Mouse (Mus musculus) liver, embryonic 12.5 days (tissue): Measurements from ENCODE around the gene Gcdh. TPM values are rescaled to one million over a fixed set of nuclear protein-coding genes. Genes with fewer than 3 reads are reported as not detected.

Source experiments
- ATAC-seq: fragments of 200-750 bp; cut with Nextera tagmentation; 2 replicates; pipeline ENCODE4 v1.8.0; 2017; ENCODE audit warnings: moderate number of reproducible peaks, mild to moderate bottlenecking, moderate library complexity
- H3K27ac ChIP-seq: fragments of 300-500 bp; sonication (generic); 2 replicates; pipeline ENCODE4 v1.5.1; 2016; ENCODE audit warnings: mild to moderate bottlenecking
- H3K27me3 ChIP-seq: fragments of 300-500 bp; sonication (generic); replicated peaks from 2 replicates; pipeline ENCODE4 v1.6.1; 2016; ENCODE audit warnings: mild to moderate bottlenecking, moderate library complexity
- H3K36me3 ChIP-seq: fragments of 300-500 bp; sonication (generic); 2 replicates; pipeline ENCODE4 v1.6.1; 2016; ENCODE audit warnings: mild to moderate bottlenecking, moderate library complexity
- H3K4me1 ChIP-seq: fragments of 300-500 bp; sonication (generic); 2 replicates; pipeline ENCODE4 v1.6.1; 2016
- H3K4me2 ChIP-seq: fragments of 300-500 bp; sonication (generic); 2 replicates; pipeline ENCODE4 v1.6.1; 2016; ENCODE audit warnings: mild to moderate bottlenecking, moderate library complexity
- H3K4me3 ChIP-seq: fragments of 300-500 bp; sonication (generic); 2 replicates; pipeline ENCODE4 v1.5.1; 2016; ENCODE audit warnings: mild to moderate bottlenecking, moderate library complexity
- H3K9ac ChIP-seq: fragments of 300-500 bp; sonication (generic); 2 replicates; pipeline ENCODE4 v1.6.1; 2016; ENCODE audit warnings: mild to moderate bottlenecking, moderate library complexity
- H3K9me3 ChIP-seq: fragments of 300-500 bp; sonication (generic); replicated peaks from 2 replicates; pipeline ENCODE4 v1.6.1; 2016; ENCODE audit warnings: mild to moderate bottlenecking, moderate library complexity
- WGBS: fragments of 180-500 bp; shearing (Covaris S2); methylation state at CpG from one replicate; pipeline ENCODE4 v1.1.7; 2016; ENCODE audit not compliant: insufficient replicate concordance; 5-methylcytosine and 5-hydroxymethylcytosine counted together
- polyA plus RNA-seq: library from polyadenylated mRNA; unstranded; fragments of >200 nt; fragmentation: Nextera tagmentation; extraction: Ambion mirVana; gene quantifications from 2 replicates; pipeline ENCODE4 v1.2.1, GENCODE M21; 2016

Gene Gcdh
- 41.1 and 44.3 TPM in 2 replicates for polyA plus RNA-seq

- H3K27ac ChIP-seq: peak within 1 kb of the TSS; percentile 82
- peaks cover 45% of the 10 kb centered on the region for H3K4me1 ChIP-seq
These were observed at the start of gene Gcdh for GRCm38 (mm10) chr8:84893709-84894134. TSS of gene Gcdh (minus strand) at chr8:84893921.

GRCm38 (mm10) chr8:84937620-84938485 lies 44.1 kb upstream of the Gcdh start:
- no peak for ATAC-seq
- H3K9ac ChIP-seq: no peak overlapping the region
- H3K4me2 ChIP-seq: peak overlapping the region; percentile 82
- H3K36me3 ChIP-seq: no peaks in the 10 kb centered on the region
- H3K4me3 ChIP-seq: 0 out of 2 replicates have a peak overlapping the region, but pooled peaks have one; percentile 55
- H3K27ac ChIP-seq: no peak overlapping the region
- peaks cover 96% of the 10 kb centered on the region for H3K27me3 ChIP-seq
- no peaks in the 10 kb centered on the region for H3K9me3 ChIP-seq
- WGBS: 47% methylated on average over 13 of the region's 13 CpGs
- H3K4me1 ChIP-seq: peaks cover 38% of the 10 kb centered on the region

More at GRCm38 (mm10) chr8:84893709-84894134, at the start of gene Gcdh:
- peak; percentile 96 for ATAC-seq
- Histone ChIP-seq H3K9ac (peak within 1 kb of the TSS; percentile 83), H3K36me3 (peaks cover 34% of the 10 kb centered on the region), H3K9me3 (no peaks in the 10 kb centered on the region), H3K4me2 (peak within 1 kb of the TSS; percentile 85), H3K4me3 (peak within 1 kb of the TSS; percentile 80), H3K27me3 (no peaks in the 10 kb centered on the region)
- under 1% methylated on average over 11 of the region's 11 CpGs for WGBS

DNA sequence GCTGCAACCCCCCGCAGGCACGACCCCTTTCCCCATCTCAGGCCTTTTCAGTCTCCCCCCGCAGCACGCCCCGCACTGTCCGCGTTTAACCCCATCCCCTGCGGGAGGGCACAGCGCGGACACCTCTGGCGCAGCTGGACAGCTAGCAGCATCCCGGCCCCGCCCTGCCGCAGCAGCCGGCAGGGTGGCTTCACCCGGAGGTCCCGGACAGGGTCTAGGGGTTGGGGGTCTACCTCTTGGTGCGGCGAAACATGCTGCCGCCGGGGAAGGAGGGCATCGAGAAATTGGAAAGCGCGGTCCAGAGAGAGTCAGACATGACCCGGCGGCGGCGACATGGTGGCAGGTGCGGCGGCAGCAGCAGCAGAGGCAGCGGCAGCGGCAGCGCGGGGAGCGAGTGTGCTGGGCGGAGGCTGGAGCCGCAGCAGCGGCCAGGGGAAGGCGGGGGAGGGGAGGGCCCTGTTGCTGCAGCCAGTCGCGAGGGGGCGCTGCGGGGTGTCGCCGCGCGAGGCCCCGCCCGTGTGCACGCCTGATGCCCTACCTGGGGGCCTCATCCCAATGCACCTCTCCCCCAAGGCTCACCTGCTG lies 43.3 kb upstream of the Gcdh start, which contains the start of gene Mast1:
TSS of gene Mast1 (minus strand) at position 398 of the 585 bp plus-strand sequence.
- Histone ChIP-seq H3K9ac (0 out of 2 replicates have a peak within 1 kb of the TSS, but pooled peaks have one; percentile 32), H3K4me3 (peak within 1 kb of the TSS; percentile 55)
- WGBS: 4% methylated on average over 50 of the region's 50 CpGs

DNA sequence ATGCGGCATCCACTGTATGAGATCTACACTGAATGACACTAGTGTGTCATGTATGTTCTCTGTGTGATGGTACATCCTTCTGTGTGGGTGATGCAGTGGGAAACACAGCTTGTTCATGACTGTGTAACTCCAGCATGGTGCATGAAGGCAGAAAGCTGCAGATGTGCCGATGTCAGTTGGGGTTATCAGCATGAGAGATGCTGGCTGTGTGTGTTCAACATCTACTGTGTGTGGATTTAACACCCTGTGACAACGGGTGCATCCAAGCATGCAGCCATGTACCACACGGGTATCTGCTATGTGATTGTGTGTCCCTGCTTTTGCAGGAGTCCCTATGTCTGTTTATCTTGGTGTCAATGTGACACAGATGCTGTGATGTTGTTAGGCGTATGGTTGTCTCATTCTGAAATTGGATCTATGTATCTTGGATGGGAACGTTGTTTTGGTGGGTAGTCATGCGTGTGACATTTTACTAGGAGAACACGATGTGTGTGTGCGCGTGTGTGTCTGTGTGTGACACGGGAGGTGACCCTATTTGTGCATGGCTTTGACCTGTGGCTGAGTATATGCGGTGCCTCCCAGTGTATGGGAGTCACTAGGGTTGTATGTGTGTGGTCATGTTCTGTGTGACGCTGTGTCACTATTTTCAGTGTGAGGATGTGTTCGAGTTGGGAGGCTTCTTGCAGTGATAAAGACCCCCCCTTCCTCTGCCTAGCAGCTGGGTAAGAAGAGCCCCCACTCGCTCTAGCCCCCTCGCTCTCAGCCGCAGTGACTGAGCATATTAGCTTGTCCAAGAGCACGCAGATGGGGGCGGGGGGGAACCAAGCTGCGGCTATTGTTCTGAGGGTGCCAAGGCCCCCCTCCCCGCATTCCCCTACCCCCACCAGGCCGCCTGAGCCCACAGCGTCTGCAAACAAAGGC lies 42.6 kb upstream of the Gcdh start:
- Histone ChIP-seq H3K27me3 (peaks cover 99% of the 10 kb centered on the region), H3K9me3 (no peaks in the 10 kb centered on the region), H3K27ac (no peak overlapping the region), H3K4me1 (peaks cover 38% of the 10 kb centered on the region), H3K9ac (no peak overlapping the region), H3K4me3 (peak overlapping the region; percentile 55), H3K4me2 (peak overlapping the region; percentile 82), H3K36me3 (no peaks in the 10 kb centered on the region)
- peak; percentile 12; the same call in 1 of the 2 replicates for ATAC-seq
- WGBS: 21% methylated on average over 23 of the region's 23 CpGs

More for the DNA sequence above, 43.3 kb upstream of the Gcdh start, which contains the start of gene Mast1:
- peaks cover 38% of the 10 kb centered on the region for H3K4me1 ChIP-seq
- peaks cover 99% of the 10 kb centered on the region for H3K27me3 ChIP-seq
- peak; percentile 73 for ATAC-seq
- H3K27ac ChIP-seq: no peak within 1 kb of the TSS
- H3K9me3 ChIP-seq: no peaks in the 10 kb centered on the region
- no peaks in the 10 kb centered on the region for H3K36me3 ChIP-seq
- peak within 1 kb of the TSS; percentile 82 for H3K4me2 ChIP-seq

- Histone ChIP-seq H3K4me2 (no peak overlapping the region), H3K9ac (no peak overlapping the region), H3K4me3 (no peak overlapping the region), H3K4me1 (peaks cover 38% of the 10 kb centered on the region), H3K27ac (no peak overlapping the region), H3K9me3 (no peaks in the 10 kb centered on the region), H3K27me3 (peaks cover 99% of the 10 kb centered on the region), H3K36me3 (no peaks in the 10 kb centered on the region)
- WGBS: 4% methylated on average over 14 of the region's 14 CpGs
- ATAC-seq: no peak
These were observed 41.8 kb upstream of the Gcdh start for GRCm38 (mm10) chr8:84935489-84935888.

DNA sequence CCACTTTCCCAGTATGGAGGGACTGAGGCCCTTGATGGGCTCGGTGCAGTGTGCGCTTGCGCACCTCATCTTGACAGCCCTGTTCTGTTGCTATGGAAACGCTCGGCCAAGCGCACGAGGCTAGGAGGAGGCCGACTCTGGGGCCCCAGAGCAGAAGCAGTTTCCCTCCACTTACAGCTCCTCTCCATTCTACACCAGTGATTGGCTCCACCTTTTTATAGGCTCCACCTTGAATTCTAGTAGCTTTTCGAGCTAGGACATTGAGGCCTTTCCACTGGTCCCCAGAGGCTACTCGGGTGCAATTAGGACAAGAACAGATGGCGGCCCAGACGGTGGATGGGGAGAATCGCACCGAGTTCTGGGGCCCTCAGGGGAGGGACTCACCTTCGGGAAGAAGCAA lies 41.1 kb upstream of the Gcdh start:
- Histone ChIP-seq H3K4me3 (no peak overlapping the region), H3K27ac (no peak overlapping the region), H3K9ac (no peak overlapping the region), H3K4me1 (peaks cover 38% of the 10 kb centered on the region), H3K9me3 (no peaks in the 10 kb centered on the region), H3K36me3 (no peaks in the 10 kb centered on the region), H3K4me2 (0 out of 2 replicates have a peak overlapping the region, but pooled peaks have one; percentile 0), H3K27me3 (peaks cover 99% of the 10 kb centered on the region)
- ATAC-seq: no peak
- 5% methylated on average over 15 of the region's 15 CpGs for WGBS

- no peak for ATAC-seq
- no peaks in the 10 kb centered on the region for H3K36me3 ChIP-seq
- H3K4me3 ChIP-seq: no peak overlapping the region
These were observed 40.2 kb upstream of the Gcdh start for GRCm38 (mm10) chr8:84933767-84934559.

DNA sequence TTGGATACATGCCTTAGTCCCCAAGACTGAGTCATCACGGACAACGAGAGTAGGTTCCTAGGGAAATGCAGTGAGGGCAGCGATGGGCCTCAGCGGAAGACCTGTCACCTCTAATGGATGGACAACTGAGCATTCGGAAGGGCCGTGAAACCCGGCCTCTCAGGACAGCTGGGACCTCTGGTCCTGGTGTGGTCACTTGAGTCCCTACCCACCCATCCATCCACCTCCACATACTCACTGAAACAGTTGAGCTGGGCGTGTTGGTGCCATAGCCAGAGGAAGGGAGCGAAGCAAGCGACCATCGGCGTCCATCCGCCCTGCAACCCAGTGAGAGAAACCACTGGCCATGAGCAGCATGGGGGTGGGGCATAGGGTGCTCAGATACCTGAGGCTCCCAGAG lies 36.9 kb upstream of the Gcdh start:
- Histone ChIP-seq H3K36me3 (no peaks in the 10 kb centered on the region), H3K4me2 (no peak overlapping the region), H3K9me3 (no peaks in the 10 kb centered on the region), H3K4me1 (peaks cover 23% of the 10 kb centered on the region), H3K4me3 (no peak overlapping the region), H3K9ac (no peak overlapping the region), H3K27me3 (peaks cover 95% of the 10 kb centered on the region), H3K27ac (no peak overlapping the region)
- WGBS: 72% methylated on average over 13 of the region's 13 CpGs
- no peak for ATAC-seq

More at GRCm38 (mm10) chr8:84933767-84934559, 40.2 kb upstream of the Gcdh start:
- no peaks in the 10 kb centered on the region for H3K9me3 ChIP-seq
- H3K27ac ChIP-seq: no peak overlapping the region
- peaks cover 41% of the 10 kb centered on the region for H3K4me1 ChIP-seq
- peaks cover 99% of the 10 kb centered on the region for H3K27me3 ChIP-seq
- no peak overlapping the region for H3K9ac ChIP-seq
- H3K4me2 ChIP-seq: no peak overlapping the region
- 69% methylated on average over 16 of the region's 16 CpGs for WGBS

DNA sequence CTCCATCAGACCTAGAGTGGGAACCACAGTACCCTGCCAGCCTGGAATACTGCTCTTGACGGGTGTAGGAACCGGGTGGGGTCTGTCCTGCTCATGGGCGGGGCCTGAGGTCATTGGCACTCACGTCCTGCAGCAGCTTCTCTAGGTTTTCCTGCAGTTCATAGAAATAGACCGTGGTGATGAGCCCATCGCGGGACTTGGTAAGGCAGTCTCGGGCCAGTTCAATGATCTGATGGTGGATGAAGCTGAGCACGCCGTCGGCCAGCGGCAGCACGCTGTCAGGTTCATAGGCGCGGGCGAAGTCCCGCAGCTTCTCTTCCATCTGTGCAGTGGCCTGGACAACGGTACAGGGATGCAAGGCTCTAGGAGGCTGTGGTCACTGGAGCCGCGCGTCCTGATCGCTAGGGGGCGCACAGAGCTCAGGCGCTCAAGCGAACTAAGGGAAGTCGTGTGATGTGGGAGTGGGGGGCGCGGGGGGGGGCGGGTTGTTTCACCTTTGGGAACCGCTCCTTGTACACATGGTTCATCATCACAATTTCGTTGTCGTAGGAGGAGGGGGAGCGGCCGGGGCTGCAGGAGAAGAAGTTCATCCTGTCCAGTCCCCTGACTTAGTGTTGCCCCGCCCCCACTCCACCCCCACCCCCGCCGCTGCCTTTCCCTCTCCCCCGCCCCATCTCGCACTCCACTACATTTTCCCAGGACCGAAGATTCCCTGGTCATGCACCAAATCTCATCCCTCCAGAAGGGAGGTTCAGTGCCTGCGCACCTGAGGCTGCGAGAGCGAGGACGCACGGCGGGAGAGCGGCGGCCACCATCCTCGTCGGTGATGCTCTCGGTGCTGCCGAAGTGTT lies 35.0 kb upstream of the Gcdh start:
- Histone ChIP-seq H3K36me3 (no peaks in the 10 kb centered on the region), H3K9ac (no peak overlapping the region), H3K4me2 (peak overlapping the region; percentile 54), H3K4me3 (peak overlapping the region; percentile 10; the same call in 1 of the 2 replicates), H3K27ac (no peak overlapping the region), H3K9me3 (no peaks in the 10 kb centered on the region), H3K4me1 (peaks cover 8% of the 10 kb centered on the region), H3K27me3 (peaks cover 92% of the 10 kb centered on the region)
- 7% methylated on average over 46 of the region's 52 CpGs for WGBS
- ATAC-seq: peak; percentile 53; the same call in 1 of the 2 replicates

DNA sequence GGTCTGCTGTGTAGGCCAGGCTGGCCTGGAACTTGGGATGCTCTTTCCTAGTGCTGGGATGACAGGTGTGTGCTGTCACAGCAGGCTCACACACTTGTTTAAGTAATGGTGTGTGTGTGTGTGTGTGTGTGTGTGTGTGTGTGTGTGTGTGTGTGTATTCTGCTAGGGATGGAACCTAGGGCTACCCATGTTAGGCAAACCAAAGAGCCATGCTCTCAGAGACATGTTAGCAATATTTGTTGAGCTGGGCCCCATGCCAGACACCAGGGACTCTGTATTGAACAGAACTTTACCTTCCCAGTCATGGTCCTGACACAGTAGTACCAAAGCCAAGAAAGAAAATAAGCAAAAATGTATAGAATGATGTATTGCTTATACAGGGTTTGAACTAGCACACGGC lies 33.8 kb upstream of the Gcdh start:
- Histone ChIP-seq H3K4me3 (no peak overlapping the region), H3K4me1 (peaks cover 8% of the 10 kb centered on the region), H3K27ac (no peak overlapping the region), H3K27me3 (peaks cover 88% of the 10 kb centered on the region), H3K9me3 (no peaks in the 10 kb centered on the region), H3K36me3 (no peaks in the 10 kb centered on the region), H3K4me2 (no peak overlapping the region), H3K9ac (no peak overlapping the region)
- WGBS: 56% methylated on average over 1 of the region's 1 CpGs
- no peak for ATAC-seq
